Mouse (Mus musculus) CH12F3 (cell line): ENCODE data around the gene Ccdc85c.

ENCODE experiments used
- in situ Hi-C: fragments of 300-500 bp; cut with MboI; formaldehyde crosslinking; loops from 2 replicates; pipeline ENCODE4 v1.14.3; 2020; ENCODE audit warnings: low sequenced_read_pairs

Ccdc85c gene

DNA sequence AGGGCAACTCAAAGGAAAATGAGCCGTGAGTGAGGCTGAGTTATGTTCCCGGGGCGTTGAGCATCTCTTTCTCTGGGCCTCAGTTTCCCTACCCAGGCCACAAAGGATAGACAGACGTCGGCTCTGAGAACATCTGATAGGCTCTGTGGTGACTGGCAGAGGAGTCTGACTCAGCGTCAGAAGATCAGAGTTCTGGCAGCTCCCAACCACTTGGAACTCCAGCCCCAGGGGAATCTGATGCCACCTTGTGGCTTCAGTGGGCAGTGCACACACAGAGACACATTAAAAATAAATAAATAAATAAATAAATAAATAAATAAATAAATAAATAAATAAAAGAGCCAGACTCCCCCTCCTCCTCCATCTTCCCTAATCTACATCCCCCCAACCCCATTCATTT, 21.8 kb upstream of the Ccdc85c start:
- in situ Hi-C loops = loop anchor here (10.0 kb wide), 2 partner anchors 62 to 92 kb away; no protein-coding TSS in a partner anchor

DNA sequence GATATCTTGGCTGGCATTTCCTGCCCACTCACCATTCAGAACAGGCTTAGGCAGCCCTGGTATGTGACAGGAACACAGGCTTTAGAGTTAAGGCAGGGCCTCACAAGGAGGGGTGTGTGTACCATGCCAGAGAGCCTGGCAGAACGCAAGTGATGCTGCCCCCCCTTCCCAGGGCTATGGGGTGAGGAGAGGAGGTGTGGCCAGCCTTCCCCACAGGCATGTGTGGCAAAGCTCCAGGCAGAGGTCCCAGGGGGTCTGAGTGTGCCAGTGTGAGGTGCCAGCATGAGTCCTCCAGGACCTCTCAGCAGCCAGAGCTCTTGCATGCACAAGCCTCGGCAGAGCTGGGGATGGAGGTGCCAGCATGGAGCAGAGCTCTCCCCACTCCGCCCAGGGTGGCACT, 19.4 kb upstream of the Ccdc85c start:
- in situ Hi-C loops = loop anchor here (10.0 kb wide), 2 partner anchors 60 to 90 kb away; no protein-coding TSS in a partner anchor

DNA sequence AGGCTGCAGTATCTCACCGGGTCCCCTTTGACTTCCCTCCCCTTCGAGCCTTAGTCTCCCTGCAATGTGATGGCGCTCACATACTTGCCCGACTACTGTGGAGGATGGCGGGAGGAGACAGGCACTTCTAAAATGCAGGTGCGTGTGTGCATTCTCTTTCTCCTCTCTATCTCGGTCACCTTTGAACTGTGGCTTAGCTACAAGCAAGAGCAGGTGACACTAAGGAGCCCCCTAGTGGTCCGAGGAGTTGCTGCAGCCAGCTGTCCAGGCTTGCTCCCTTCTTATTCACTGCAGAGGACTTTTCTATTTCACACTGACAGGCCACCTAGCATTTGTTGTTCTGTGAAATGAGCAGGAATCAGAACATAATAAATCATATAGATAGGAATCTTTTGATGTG, 17.7 kb upstream of the Ccdc85c start:
- in situ Hi-C loops = loop anchor here (10.0 kb wide), 2 partner anchors 58 to 88 kb away; no protein-coding TSS in a partner anchor

DNA sequence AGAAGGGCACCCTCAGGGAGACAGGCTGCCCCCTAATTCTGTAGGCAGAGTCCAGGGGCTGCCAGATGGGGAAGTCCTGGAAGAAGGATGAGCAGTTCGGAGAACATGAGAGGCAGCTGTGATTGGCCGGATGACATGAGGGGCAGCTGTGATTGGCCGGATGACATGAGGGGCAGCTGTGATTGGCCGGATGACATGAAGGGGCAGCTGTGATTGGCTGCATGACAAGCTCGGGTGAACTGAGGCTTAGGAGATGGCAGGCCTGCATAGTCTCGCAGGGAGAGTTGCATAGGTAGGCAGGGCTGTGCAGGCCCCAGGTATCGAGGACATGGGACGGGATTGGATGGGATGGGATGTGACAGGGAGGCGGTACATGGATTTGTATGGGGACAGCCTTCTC, 17.2 kb upstream of the Ccdc85c start:
- in situ Hi-C loops = loop anchor here (10.0 kb wide), 2 partner anchors 58 to 88 kb away; no protein-coding TSS in a partner anchor

DNA sequence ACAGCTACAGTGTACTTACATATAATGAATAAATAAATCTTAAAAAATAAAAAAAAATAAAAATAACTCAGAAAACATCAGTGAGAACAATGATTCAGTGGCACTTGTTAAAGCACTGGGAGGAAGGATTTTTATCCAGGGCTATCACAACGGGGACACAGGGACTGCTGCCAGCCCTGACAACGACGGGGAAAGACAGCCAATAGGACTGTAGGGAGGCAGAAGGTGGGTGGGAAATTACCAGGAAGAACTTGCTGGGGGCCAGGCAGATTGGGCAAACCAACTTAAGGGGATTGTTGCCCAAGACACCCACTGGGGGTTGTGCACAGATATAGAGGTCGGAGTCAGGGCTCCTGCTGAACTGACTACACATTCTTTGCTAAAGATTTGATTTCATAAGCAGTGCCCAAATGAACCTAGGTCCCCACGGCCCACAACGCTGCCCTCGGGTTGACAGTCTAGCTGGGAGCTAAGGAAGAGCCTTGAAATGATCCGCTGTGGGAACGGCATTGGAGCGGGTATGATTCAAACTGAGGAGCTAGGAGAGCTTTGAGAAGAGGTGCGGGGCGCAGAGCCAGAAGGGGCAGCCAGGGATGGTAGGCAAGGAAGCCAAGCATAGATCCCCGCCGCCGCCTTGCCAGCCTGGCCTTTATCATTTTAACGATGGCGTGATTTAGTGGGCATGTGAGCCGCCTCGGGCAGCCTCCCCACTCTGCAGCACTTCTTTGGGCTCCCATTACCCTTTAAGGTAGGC, 13.1 kb upstream of the Ccdc85c start:
- in situ Hi-C loops = no loop called here

DNA sequence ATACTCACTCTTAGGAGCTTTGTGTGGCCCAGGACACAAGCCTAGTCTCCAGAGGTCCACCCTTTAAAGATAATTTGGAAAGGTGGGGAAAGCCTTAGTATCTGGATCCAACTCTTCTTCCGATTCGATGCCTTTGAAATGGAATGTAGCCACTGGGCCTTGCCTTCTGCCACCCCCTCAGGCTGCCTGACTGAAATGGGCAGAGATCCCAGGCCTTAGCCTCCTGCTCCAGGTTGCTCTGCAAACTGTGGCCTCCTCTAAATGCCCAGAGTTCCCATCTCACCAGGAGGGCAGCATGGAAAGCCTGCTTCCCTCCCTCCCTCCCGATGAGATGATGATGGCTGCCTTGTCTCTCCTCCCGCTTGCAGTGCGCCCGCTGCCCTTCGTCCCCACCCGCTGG, 11.8 kb upstream of the Ccdc85c start:
- in situ Hi-C loops = no loop called here

DNA sequence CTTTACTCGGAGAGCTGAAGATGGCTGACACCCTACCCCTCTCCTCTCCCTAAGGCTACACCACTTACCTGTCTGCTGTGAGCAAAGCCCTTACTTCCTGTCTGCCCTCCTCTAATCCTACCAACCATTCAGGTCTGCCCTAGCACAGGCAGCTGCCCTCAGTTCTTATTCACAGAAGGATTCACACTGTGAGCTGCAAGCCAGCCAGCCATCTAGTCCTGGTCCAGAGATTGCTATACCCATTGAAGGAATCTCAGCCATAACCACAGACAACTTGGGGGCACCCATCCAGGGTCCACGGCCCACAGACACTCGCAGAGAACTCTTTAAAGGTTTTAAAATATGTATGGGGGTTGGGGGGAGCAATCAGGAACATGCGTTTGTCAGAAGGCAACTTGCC, 11.2 kb upstream of the Ccdc85c start:
- in situ Hi-C loops = no loop called here

DNA sequence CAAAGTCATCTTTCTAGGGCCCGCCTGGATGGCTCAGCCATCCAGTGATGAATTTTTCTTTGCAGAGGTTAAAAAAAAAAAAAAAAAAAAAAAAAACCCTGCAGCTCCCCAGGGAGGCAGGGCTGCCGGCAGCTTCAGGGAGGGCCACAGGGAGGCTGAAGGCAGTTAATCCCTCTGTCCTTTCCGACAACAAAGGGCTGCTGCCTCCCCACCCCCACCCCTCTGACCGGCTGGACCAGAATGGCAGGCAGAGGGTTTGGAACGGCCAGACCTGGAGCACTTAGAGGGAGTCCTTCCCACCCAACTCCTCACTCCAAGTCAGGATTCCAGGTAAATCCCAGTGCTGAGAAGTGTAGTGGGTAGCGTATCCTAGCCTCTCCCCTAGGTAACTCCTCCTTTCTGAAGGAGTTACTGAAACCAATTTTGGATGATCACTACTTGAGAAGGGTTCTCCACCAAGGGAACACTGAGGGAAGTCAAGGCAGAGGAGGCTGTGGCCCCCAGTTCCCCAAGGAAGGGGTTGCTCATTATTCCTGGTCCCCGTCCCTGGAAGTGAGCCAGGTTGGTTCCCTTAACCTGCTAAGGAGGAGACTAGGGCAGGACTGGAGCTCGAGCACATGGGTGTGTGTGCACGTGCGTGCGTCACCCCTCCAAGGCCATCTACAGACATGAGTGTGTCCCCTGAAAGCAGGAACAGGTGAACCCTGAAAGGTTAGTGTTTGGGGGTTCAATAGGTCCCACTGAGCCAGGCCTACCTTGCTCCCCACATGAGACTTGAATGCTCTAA, 10.2 kb upstream of the Ccdc85c start:
- in situ Hi-C loops = no loop called here

DNA sequence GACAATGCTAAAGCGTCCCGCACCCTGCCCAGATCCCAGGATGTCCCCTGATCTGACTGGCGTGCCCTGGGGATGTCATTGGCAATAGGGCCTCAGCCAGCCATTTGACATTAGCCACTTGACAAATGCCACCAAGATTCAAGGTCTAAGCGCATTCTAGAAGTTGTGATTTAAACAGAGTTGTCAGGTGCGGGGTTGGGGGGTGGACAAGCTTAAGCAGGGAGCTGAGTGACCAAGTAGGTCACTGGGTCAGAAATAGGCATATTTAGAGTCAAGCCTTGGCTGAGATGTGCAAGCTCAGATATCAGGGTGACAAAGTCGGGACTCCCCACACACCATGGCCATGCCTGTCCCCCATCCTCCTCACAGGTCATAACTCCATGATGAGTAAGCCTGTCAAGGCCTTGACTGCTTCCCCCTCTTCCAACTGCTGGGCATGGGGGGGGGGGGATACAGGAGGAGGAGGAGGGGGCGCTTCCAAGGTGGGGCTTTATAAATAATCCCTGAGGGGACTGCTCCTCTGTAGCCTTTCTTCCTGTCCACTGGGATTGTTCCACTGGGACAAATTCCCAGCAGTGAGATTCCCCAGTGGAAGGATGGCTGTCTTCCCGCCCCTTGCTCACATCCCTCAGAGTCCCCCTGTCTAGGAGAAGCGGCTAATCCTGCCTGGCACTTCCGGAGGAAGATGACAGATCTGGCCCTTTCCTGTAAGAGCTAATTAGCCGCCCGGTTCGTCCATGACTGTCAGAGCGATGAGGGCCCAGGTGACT, 9.4 kb upstream of the Ccdc85c start:
- in situ Hi-C loops = no loop called here

DNA sequence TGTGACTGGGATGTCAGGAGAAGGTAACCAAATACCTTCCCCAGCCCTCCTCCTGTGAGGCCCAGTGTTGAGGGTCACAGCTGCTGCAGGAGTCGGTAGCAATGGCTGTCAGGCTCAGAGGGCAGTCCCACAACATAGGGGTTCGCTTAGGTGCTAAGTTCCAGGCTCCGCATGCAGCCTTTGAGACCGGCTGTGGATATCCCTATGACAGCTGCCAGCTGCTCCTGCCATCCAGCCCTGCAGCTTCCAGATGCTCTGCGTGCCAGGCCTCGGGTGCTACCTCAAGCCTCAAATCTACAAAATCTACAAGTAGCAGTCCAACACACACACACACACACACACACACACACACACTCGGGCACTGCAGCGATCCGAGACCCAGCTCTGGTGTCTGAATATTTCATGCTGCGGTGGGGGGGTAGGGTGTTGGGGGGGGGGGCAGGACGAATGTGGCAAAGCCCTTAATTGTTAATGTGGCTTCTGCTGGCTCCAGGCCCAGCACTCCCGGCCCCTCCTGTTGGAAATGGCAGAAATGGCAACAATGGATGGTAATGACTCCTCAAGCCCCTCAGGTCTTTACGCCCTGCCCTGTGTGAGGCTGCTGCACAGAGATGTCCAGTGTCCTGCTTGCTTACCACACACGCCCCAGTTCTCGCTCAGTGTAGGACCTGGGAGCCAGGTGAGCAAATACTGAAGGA, 3.1 kb upstream of the Ccdc85c start:
- in situ Hi-C loops = no loop called here

DNA sequence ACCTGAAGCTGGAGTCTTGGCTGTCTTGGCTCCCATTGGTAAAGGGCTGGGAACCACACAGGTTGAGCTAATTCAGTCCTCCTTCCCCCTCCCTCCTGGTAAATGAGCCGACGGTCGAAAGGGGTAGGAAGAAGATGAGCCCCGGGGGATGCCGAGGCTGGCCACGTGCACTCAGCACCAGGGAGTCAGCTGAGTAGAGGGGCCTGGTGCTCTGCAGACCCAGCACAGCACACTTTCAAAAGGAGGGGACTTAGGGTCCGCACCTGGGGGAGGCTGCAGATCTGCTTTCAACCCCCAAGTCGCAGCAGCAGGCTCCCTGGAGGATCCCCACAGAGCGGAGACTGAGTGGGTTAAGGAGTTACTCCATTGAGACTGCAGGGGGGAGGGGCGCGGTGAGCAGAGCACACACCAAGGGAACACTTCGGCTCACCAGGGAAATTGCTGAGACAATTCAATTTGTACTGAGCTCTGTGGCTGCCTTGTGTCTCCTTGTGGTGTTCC, 2.2 kb upstream of the Ccdc85c start:
- in situ Hi-C loops = no loop called here

DNA sequence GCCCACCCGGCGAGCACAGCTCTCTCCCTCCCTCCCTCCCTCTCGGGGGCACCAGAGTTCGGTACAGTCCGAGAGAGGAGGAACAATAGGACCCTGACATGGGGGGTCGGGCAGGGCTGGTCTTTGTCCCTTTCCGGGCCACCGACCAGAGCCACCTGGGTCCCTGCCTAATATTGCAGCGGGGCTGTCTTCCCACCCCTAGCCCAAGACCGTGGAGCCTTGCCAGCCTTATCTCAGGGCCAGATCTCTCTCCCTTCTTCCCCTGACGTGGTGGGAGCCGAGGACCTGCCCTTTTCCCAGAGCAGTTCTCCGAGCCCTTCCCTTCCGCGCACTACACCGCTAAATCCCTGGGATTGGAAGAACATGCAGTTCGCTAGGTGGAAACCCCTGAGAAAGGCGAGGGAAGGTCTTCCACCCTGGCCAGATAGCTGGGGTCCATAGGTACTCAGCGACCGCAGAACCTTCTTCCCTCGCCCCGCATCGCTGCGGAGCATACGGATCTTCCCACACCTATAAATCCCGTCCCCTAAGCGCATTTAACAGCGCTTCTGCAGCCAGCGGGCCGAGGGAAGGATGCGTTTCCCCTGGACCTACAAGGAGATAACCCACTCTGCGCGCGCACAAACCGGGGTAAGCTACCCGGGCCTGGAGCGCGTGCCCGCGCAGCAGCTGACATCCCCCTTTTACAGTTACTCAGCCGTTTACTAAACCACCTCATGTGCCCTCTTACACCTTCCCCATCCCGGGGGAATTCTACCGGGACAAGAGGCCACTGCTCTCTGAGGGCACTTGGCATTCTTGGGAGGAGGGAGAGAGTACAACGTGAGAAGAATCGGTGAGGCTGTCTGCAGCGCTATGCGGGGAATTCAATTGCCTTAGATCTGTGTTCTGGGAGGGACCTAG, 946 bp upstream of the Ccdc85c start:
- in situ Hi-C loops = no loop called here

DNA sequence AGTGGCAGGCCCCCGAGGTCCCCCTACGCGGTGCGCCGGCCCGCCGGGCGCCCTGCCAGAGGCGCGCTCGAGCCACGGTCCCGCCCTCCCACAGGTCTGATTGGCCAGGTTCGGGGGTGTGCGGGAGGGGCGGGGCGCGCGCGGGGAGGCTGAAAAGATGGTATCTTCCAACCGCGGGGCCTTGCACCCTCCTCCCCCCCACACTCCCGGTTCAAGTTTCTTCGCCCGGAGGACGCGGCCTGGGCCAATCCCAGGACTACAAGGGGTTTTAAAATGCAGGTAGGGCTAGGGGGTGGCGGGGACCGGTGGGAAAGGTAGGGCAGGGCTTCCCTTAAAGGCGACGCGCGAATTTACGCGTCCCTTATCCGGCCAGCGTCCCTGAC, 274 bp upstream of the Ccdc85c start:
- in situ Hi-C loops = no loop called here

DNA sequence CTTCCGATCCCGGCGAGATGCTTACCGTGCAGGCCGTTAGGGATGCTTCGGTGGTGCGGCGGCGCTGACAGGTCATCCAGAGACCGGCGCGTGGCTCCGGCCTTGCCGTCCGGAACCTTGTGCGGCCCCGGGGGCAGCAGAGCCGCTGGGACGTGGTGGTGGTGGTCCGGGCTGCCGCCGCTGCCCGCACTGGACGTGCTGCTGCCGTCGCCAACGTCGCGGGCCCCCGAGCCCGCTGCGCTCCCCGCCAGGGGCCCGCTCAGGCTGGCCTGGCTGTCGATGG, 971 bp downstream of the Ccdc85c start:
- in situ Hi-C loops = no loop called here

DNA sequence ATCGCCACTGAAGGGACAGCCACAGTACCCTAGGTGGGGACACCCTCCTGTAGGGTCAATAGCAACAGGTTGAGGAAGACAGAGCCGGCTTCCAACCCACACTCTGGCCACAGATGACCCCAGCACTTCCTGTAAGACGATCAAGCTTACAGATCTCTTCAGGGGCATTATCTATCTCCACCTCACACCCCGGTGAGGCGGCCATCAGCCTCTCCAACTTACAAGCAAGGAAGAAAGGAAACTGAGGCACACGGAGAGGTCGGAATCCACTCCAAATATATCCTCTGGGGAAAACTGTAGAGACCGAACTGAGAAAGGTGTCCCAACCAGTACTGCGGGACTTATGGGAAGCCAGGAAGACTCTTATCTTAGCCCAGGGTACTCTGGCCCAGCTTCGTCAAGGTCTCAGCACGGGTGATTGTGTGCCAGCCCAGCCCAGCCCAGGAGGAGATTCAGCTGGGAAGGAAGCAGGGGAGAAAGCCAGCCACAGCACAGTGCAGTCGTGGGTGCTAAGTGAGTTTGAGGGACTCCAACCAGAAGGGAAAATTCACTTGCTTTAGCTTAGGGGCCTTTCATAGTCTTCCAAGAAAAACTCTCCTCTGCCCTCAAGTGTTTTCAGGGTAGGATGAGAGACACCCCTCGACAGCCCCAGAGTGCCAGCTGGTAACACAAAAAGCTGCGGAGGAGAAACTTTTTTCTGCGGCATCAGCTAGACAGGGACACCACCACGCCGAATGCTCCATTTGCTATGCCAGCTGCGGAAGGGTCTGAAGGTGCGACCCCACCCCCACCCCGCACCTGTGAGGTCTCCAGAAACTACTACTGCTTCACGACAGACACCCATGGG, 1.5 kb downstream of the Ccdc85c start:
- in situ Hi-C loops = no loop called here

DNA sequence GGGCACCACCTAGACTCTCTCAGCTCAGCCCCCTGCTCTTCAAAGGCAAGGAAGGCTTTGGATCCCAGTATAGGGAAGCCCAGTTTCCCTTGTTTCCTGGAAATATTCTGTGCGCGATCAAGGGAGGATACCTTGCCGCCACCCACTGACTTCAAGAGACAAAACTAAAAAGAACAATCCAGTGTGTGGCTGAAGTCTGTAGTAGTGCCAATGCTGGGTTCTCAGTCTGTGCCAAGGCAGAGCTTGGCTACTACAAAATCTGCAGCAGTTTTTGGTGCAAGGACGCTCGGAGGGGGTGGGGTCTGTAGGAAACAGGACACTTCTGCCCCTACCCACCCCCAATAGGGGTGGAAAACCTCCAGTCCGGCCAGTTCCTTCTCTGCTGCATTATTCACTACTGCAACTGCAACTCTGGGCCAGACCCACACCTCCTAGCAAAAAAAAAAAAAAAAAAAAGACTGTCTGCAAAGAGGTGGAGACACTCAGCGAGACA, 3.0 kb downstream of the Ccdc85c start:
- in situ Hi-C loops = no loop called here

DNA sequence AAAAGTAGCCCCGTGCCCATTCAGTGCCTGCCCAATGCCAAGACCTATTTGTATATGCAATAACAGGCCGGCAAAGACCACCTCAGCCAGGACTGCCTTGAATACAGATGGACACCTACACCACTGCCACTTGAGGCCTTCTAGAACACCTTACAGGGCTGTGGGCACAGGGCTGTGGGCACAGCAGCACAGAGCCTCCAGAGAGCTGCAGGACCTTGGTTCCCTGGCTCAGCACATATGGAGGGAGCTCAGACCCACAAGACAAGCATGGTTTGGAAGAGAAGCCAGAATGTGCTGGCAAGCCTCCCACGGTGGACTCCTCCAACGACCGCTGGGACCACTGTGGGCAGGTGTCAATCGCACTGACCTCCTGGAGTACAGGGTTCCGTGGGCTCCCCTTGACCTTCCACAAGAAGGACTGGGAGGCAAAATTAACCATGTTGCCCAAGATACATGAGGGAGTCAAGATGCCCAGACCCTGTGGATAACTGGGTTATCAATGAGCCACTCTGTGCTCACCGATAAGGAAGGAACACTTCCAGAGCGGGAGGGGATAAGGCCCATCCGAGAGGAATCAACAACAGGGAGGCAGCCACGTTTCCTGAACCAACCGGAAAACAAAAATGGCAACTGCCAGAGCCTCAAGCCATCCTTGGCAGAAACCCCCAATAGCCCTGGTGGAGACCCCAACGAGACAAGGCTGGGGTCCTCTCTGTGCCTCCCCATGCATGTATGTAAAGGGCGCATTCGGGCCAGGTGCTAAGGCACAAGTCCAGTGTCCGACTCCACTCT, 3.7 kb downstream of the Ccdc85c start:
- in situ Hi-C loops = no loop called here
